Mouse (Mus musculus): ENCODE results near the gene Zfyve28.

The Zfyve28 gene

GRCm38 (mm10) chr5:34287001-34287837 is 1.0 kb downstream of the Zfyve28 start:
- no peak for DNase-seq (ENCODE audit: low spot score in 2 of 2)

- DNase-seq (ENCODE audit: low spot score in 2 of 2): no peak
These were observed 1.7 kb downstream of the Zfyve28 start for GRCm38 (mm10) chr5:34286516-34286915.

GRCm38 (mm10) chr5:34285285-34285684 is 3.0 kb downstream of the Zfyve28 start:
- DNase-seq (ENCODE audit: low spot score in 2 of 2): no peak

GRCm38 (mm10) chr5:34284156-34284750 is 4.0 kb downstream of the Zfyve28 start:
- no peak for DNase-seq (ENCODE audit: low spot score in 2 of 2)

GRCm38 (mm10) chr5:34283355-34283754 is 4.9 kb downstream of the Zfyve28 start:
- DNase-seq (ENCODE audit: low spot score in 2 of 2): no peak

GRCm38 (mm10) chr5:34280976-34281375 is 7.3 kb downstream of the Zfyve28 start:
- DNase-seq (ENCODE audit: low spot score in 2 of 2): no peak

- DNase-seq (ENCODE audit: low spot score in 2 of 2): no peak
These were observed 9.0 kb downstream of the Zfyve28 start for GRCm38 (mm10) chr5:34279214-34279613.

- no peak for DNase-seq (ENCODE audit: low spot score in 2 of 2)
These were observed 10.2 kb downstream of the Zfyve28 start for GRCm38 (mm10) chr5:34278058-34278457.

GRCm38 (mm10) chr5:34276746-34277145 is 11.5 kb downstream of the Zfyve28 start:
- DNase-seq (ENCODE audit: low spot score in 2 of 2): peak; percentile 67 to 76

- DNase-seq (ENCODE audit: low spot score in 2 of 2): no peak
These were observed 12.1 kb downstream of the Zfyve28 start for GRCm38 (mm10) chr5:34276191-34276590.

- no peak for DNase-seq (ENCODE audit: low spot score in 2 of 2)
These were observed 13.5 kb downstream of the Zfyve28 start for GRCm38 (mm10) chr5:34274676-34275293.

GRCm38 (mm10) chr5:34274268-34274667 is 14.0 kb downstream of the Zfyve28 start:
- peak in 1 of 2 experiments; percentile 58 for DNase-seq (ENCODE audit: low spot score in 2 of 2)

- DNase-seq (ENCODE audit: low spot score in 2 of 2): peak in 1 of 2 experiments; percentile 38
These were observed 15.0 kb downstream of the Zfyve28 start for GRCm38 (mm10) chr5:34273251-34273681.

- no peak for DNase-seq (ENCODE audit: low spot score in 2 of 2)
These were observed 16.5 kb downstream of the Zfyve28 start for GRCm38 (mm10) chr5:34271743-34272142.

GRCm38 (mm10) chr5:34269921-34270465 is 18.3 kb downstream of the Zfyve28 start:
- DNase-seq (ENCODE audit: low spot score in 2 of 2): no peak

GRCm38 (mm10) chr5:34269197-34269920 is 18.9 kb downstream of the Zfyve28 start:
- DNase-seq (ENCODE audit: low spot score in 2 of 2): no peak

GRCm38 (mm10) chr5:34266065-34266464 is 22.2 kb downstream of the Zfyve28 start:
- no peak for DNase-seq (ENCODE audit: low spot score in 2 of 2)

GRCm38 (mm10) chr5:34259172-34259816 is 29.0 kb downstream of the Zfyve28 start:
- DNase-seq (ENCODE audit: low spot score in 2 of 2): no peak

GRCm38 (mm10) chr5:34255189-34255588 is 33.1 kb downstream of the Zfyve28 start:
- no peak for DNase-seq (ENCODE audit: low spot score in 2 of 2)

- DNase-seq (ENCODE audit: low spot score in 2 of 2): no peak
These were observed 33.9 kb downstream of the Zfyve28 start for GRCm38 (mm10) chr5:34254309-34254708.

GRCm38 (mm10) chr5:34252967-34253519 is 35.2 kb downstream of the Zfyve28 start:
- no peak for DNase-seq (ENCODE audit: low spot score in 2 of 2)

All from left cerebral cortex, adult 9 months (tissue).